Mouse (Mus musculus) forebrain, embryonic 13.5 days (tissue): ENCODE measurements around the gene Eng. TPM values are rescaled to one million over a fixed set of nuclear protein-coding genes. Genes with fewer than 3 reads are reported as not detected.
A peak's percentile ranks its signal among the peaks of the same experiment; 100 is the strongest.

Experiments used
- ATAC-seq: fragments of 200-750 bp; cut with Nextera tagmentation; 2 replicates; pipeline ENCODE4 v1.8.0; 2017
- H3K27ac ChIP-seq: fragments of 300-500 bp; sonication (generic); 2 replicates; pipeline ENCODE4 v1.5.1; 2015; ENCODE audit warnings: inconsistent platforms, mild to moderate bottlenecking, moderate library complexity
- H3K27me3 ChIP-seq: fragments of 300-500 bp; sonication (generic); 2 replicates; pipeline ENCODE4 v1.6.1; 2015; ENCODE audit warnings: mild to moderate bottlenecking, inconsistent platforms
- H3K36me3 ChIP-seq: fragments of 300-500 bp; sonication (generic); 2 replicates; pipeline ENCODE4 v1.6.1; 2015; ENCODE audit warnings: mild to moderate bottlenecking, inconsistent platforms; ENCODE audit not compliant: poor library complexity, severe bottlenecking
- H3K4me1 ChIP-seq: fragments of 300-500 bp; sonication (generic); 2 replicates; pipeline ENCODE4 v1.6.1; 2015; ENCODE audit warnings: inconsistent platforms
- H3K4me2 ChIP-seq: fragments of 300-500 bp; sonication (generic); 2 replicates; pipeline ENCODE4 v1.6.1; 2015; ENCODE audit warnings: inconsistent platforms, mild to moderate bottlenecking, moderate library complexity
- H3K4me3 ChIP-seq: fragments of 300-500 bp; sonication (generic); 2 replicates; pipeline ENCODE4 v1.5.1; 2015; ENCODE audit warnings: mild to moderate bottlenecking, inconsistent platforms
- H3K9ac ChIP-seq: fragments of 300-500 bp; sonication (generic); 2 replicates; pipeline ENCODE4 v1.6.1; 2015; ENCODE audit warnings: mild to moderate bottlenecking, inconsistent platforms
- H3K9me3 ChIP-seq: fragments of 300-500 bp; sonication (generic); replicated peaks from 2 replicates; pipeline ENCODE4 v1.6.1; 2016; ENCODE audit warnings: inconsistent platforms
- WGBS: fragments of 180-500 bp; shearing (Covaris S2); methylation state at CpG from one replicate; pipeline ENCODE4 v1.1.7; 2015; 5-methylcytosine and 5-hydroxymethylcytosine counted together
- polyA plus RNA-seq: library from polyadenylated mRNA; unstranded; fragments of >200 nt; fragmentation: Nextera tagmentation; extraction: Ambion mirVana; gene quantifications from 2 replicates; pipeline ENCODE4 v1.2.1, GENCODE M21; 2015

The Eng gene
- polyA plus RNA-seq, 1 experiment from 2014 or later = 21.2 TPM

GRCm38 (mm10) chr2:32673176-32673917, 27.0 kb downstream of the Eng start:
- H3K9me3 ChIP-seq = no peaks in the 10 kb centered on the region
- H3K4me1 ChIP-seq = no peaks in the 10 kb centered on the region
- H3K36me3 ChIP-seq = no peaks in the 10 kb centered on the region
- no peaks in the 10 kb centered on the region for H3K27me3 ChIP-seq
- WGBS = 85% methylated on average over 16 of the region's 16 CpGs
- H3K9ac ChIP-seq = no peak overlapping the region
- no peak overlapping the region for H3K4me2 ChIP-seq
- no peak overlapping the region for H3K4me3 ChIP-seq
- H3K27ac ChIP-seq = no peak overlapping the region
- ATAC-seq = no peak

DNA sequence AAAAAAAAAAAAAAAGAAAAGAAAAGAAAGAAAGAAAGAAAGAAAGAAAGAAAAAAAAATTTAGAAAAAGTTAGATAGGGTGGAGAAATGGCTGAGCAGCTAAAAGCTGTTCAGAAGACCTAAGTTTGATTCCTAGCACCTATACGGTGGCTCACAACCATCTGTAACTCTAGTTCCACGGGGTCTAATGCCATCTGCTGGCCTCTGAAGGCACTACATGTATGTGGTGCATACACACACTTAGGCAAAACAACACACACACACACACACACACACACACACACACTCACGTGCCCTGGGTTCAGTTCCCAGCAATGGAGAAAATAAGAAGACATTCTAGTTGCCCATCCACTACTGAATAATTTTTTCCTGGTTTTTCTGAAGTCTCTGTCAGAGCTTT, 30.4 kb downstream of the Eng start:
- Histone ChIP-seq H3K27ac (no peak overlapping the region), H3K4me2 (no peak overlapping the region), H3K4me3 (no peak overlapping the region), H3K9me3 (no peaks in the 10 kb centered on the region), H3K27me3 (no peaks in the 10 kb centered on the region), H3K36me3 (no peaks in the 10 kb centered on the region), H3K9ac (no peak overlapping the region), H3K4me1 (no peaks in the 10 kb centered on the region)
- WGBS = 89% methylated on average over 3 of the region's 3 CpGs
- no peak for ATAC-seq

DNA sequence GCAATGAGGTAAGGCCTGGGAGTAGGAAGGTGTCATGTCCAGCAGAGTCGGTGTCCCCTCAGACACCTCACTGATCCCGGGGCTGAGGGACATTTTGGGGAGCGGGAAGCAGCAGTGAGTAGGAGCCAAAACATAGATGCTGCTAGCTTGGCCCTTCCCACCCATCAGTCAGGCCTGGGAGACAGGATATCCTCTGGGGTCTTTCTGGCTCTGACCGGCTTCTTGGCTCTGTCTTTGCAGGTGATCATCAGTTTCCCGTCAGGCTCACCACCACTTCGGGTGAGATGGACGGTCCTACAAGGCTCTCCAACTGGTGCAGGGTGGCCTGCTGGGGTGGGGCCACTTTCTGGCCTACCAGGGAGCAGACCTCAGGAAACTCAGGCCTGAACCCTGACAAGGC, 31.3 kb downstream of the Eng start:
- Histone ChIP-seq H3K27me3 (no peaks in the 10 kb centered on the region), H3K36me3 (peaks cover 5% of the 10 kb centered on the region), H3K4me3 (no peak overlapping the region), H3K9me3 (no peaks in the 10 kb centered on the region), H3K27ac (no peak overlapping the region), H3K4me2 (no peak overlapping the region), H3K4me1 (no peaks in the 10 kb centered on the region), H3K9ac (no peak overlapping the region)
- ATAC-seq = no peak
- 97% methylated on average over 7 of the region's 7 CpGs for WGBS

DNA sequence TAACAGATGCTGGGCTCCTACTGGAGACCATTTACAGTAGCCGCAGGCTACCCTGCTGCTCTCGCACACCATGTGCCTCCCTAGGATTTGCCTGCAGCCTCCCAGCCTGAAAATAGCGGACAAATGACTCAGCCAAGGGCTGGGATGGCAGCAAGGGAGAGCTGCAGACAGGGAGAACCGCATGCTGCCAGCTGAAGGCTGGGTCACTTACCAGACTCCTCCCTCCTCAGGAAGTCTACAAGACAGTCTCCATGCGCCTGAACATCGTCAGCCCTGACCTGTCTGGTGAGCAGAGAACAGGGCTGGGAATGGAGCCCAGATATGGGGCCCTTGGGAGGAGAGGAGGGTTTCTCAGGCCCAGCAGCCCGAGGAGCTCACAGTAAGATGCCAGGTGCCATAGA, 33.7 kb downstream of the Eng start:
- WGBS = 62% methylated on average over 7 of the region's 7 CpGs

GRCm38 (mm10) chr2:32680961-32681650, 34.7 kb downstream of the Eng start:
- Histone ChIP-seq H3K9me3 (no peaks in the 10 kb centered on the region), H3K4me3 (no peak overlapping the region), H3K9ac (no peak overlapping the region; the same call in 1 of the 2 replicates), H3K4me2 (no peak overlapping the region), H3K27me3 (no peaks in the 10 kb centered on the region), H3K27ac (no peak overlapping the region), H3K36me3 (peaks cover 39% of the 10 kb centered on the region), H3K4me1 (no peaks in the 10 kb centered on the region)
- 90% methylated on average over 19 of the region's 19 CpGs for WGBS
- no peak for ATAC-seq

More for the DNA sequence above, 33.7 kb downstream of the Eng start:
- Histone ChIP-seq H3K9me3 (no peaks in the 10 kb centered on the region), H3K27me3 (no peaks in the 10 kb centered on the region), H3K4me3 (no peak overlapping the region), H3K4me1 (no peaks in the 10 kb centered on the region), H3K4me2 (no peak overlapping the region), H3K9ac (no peak overlapping the region; the same call in 1 of the 2 replicates), H3K36me3 (peaks cover 29% of the 10 kb centered on the region), H3K27ac (no peak overlapping the region)
- no peak for ATAC-seq

GRCm38 (mm10) chr2:32681754-32682153, 35.4 kb downstream of the Eng start:
- WGBS = 57% methylated on average over 6 of the region's 6 CpGs
- Histone ChIP-seq H3K4me2 (no peak overlapping the region), H3K9ac (no peak overlapping the region), H3K9me3 (no peaks in the 10 kb centered on the region), H3K27me3 (no peaks in the 10 kb centered on the region), H3K27ac (no peak overlapping the region), H3K4me1 (no peaks in the 10 kb centered on the region), H3K36me3 (peaks cover 46% of the 10 kb centered on the region), H3K4me3 (no peak overlapping the region)
- ATAC-seq = 0 out of 2 replicates have a peak, but pooled peaks have one; percentile 27

- Histone ChIP-seq H3K4me3 (no peak overlapping the region), H3K9me3 (no peaks in the 10 kb centered on the region), H3K36me3 (peaks cover 56% of the 10 kb centered on the region), H3K27ac (no peak overlapping the region), H3K4me2 (no peak overlapping the region), H3K4me1 (no peaks in the 10 kb centered on the region), H3K9ac (no peak overlapping the region), H3K27me3 (no peaks in the 10 kb centered on the region)
- WGBS = 84% methylated on average over 14 of the region's 14 CpGs
- ATAC-seq = no peak
Observed at GRCm38 (mm10) chr2:32682721-32683417, 36.5 kb downstream of the Eng start.

GRCm38 (mm10) chr2:32683701-32684100, 37.3 kb downstream of the Eng start:
- no peaks in the 10 kb centered on the region for H3K27me3 ChIP-seq
- no peak overlapping the region for H3K9ac ChIP-seq
- no peak overlapping the region for H3K4me3 ChIP-seq
- 91% methylated on average over 10 of the region's 10 CpGs for WGBS
- H3K4me1 ChIP-seq = no peaks in the 10 kb centered on the region
- H3K9me3 ChIP-seq = no peaks in the 10 kb centered on the region
- H3K27ac ChIP-seq = no peak overlapping the region
- no peak for ATAC-seq
- H3K36me3 ChIP-seq = peaks cover 59% of the 10 kb centered on the region
- H3K4me2 ChIP-seq = no peak overlapping the region

DNA sequence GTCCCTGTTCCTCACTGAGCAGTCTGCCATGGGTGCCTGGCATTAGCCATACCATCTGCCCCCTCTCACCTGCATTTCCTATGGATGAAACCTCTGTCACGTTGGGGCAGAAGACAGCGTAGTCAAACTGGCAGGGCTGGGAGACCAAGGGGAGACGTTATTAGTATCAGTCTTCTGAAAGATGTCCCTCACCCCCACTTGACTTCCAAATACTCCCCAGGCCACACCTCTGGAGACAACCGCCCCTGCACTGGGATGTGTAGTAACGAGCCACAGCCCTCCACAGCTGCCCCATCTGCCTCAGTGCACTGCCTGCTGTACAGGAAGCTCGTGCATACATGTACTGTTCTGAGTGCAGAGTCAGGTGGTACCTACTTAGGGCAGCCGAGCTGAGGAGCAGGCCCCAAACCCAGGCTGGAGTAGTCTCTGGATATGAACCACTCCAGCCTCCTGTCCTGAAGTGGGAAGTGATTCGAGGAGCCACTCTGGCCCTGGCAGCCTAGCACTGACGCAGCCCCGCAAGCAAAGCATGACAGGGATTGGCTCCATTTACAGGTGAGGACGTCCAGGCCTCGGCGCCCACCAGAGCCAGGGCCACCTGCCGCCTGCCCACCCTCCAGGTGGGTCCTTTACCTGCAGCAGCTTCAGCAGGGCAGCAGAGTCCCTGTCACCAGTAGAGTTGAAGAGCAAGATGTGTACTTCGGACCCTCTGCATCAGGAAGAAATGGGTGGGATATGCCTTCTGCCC, 38.5 kb downstream of the Eng start:
- H3K36me3 ChIP-seq = peaks cover 59% of the 10 kb centered on the region
- ATAC-seq = no peak
- 93% methylated on average over 15 of the region's 15 CpGs for WGBS

DNA sequence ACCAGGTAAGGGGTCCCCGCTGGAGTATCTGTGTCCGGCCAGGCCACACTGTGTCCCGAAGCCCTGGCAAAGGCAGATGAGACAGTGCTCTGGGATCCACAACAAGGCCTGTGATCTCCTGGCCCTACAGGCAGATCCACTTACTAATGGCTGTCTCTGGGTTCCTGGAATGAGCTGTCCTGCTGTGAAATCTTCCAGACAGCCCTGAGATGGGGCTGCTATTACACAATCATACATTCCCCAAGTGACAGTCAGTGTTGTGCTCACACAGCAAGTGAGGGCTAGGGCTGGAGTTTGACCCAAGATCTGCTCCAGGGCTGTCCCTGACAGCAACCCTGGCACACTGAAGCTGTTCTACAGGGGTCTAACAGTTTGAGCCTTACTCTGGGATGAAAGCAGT, 39.4 kb downstream of the Eng start:
- Histone ChIP-seq H3K4me3 (no peak overlapping the region), H3K9me3 (no peaks in the 10 kb centered on the region), H3K27ac (no peak overlapping the region), H3K27me3 (no peaks in the 10 kb centered on the region), H3K36me3 (peaks cover 59% of the 10 kb centered on the region), H3K4me2 (no peak overlapping the region), H3K9ac (no peak overlapping the region), H3K4me1 (no peaks in the 10 kb centered on the region)
- ATAC-seq = no peak
- WGBS = 97% methylated on average over 3 of the region's 3 CpGs

More for the DNA sequence above, 38.5 kb downstream of the Eng start:
- Histone ChIP-seq H3K9me3 (no peaks in the 10 kb centered on the region), H3K27me3 (no peaks in the 10 kb centered on the region), H3K9ac (no peak overlapping the region), H3K4me3 (no peak overlapping the region), H3K27ac (no peak overlapping the region), H3K4me1 (no peaks in the 10 kb centered on the region), H3K4me2 (no peak overlapping the region)

- Histone ChIP-seq H3K9ac (no peak overlapping the region), H3K27me3 (no peaks in the 10 kb centered on the region), H3K4me1 (no peaks in the 10 kb centered on the region), H3K4me3 (no peak overlapping the region), H3K9me3 (no peaks in the 10 kb centered on the region), H3K36me3 (peaks cover 59% of the 10 kb centered on the region), H3K4me2 (no peak overlapping the region), H3K27ac (no peak overlapping the region)
- 93% methylated on average over 6 of the region's 6 CpGs for WGBS
- no peak for ATAC-seq
Observed at GRCm38 (mm10) chr2:32686640-32687039, 40.2 kb downstream of the Eng start.

- Histone ChIP-seq H3K9ac (no peak overlapping the region), H3K9me3 (no peaks in the 10 kb centered on the region), H3K27ac (no peak overlapping the region), H3K36me3 (peaks cover 55% of the 10 kb centered on the region), H3K27me3 (no peaks in the 10 kb centered on the region), H3K4me3 (no peak overlapping the region), H3K4me1 (peaks cover 3% of the 10 kb centered on the region; the same call in 1 of the 2 replicates), H3K4me2 (no peak overlapping the region)
- no peak for ATAC-seq
- WGBS = 94% methylated on average over 8 of the region's 8 CpGs
Observed at GRCm38 (mm10) chr2:32687562-32687961, 41.2 kb downstream of the Eng start.
